Mouse (Mus musculus) intestine, postnatal 0 days (tissue): ENCODE data around the gene Myo1c. TPM values are rescaled to one million over a fixed set of nuclear protein-coding genes. Genes with fewer than 3 reads are reported as not detected.
A peak's percentile ranks its signal among the peaks of the same experiment; 100 is the strongest.

Source experiments
- ATAC-seq: fragments of 200-750 bp; cut with Nextera tagmentation; 2 replicates; pipeline ENCODE4 v1.8.0; 2017; ENCODE audit warnings: mild to moderate bottlenecking, moderate TSS enrichment, moderate library complexity
- H3K27ac ChIP-seq: fragments of 300-500 bp; sonication (generic); 2 replicates; pipeline ENCODE4 v1.5.1; 2014; ENCODE audit warnings: mild to moderate bottlenecking, low read depth, low read length, moderate library complexity
- H3K27me3 ChIP-seq: fragments of 300-500 bp; sonication (generic); replicated peaks from 2 replicates; pipeline ENCODE4 v1.6.1; 2014; ENCODE audit warnings: low read length, mixed read lengths; ENCODE audit not compliant: control insufficient read depth, insufficient read depth
- H3K36me3 ChIP-seq: fragments of 300-500 bp; sonication (generic); 2 replicates; pipeline ENCODE4 v1.6.1; 2014; ENCODE audit warnings: mild to moderate bottlenecking, moderate library complexity; ENCODE audit not compliant: control insufficient read depth, insufficient read depth
- H3K4me1 ChIP-seq: fragments of 300-500 bp; sonication (generic); replicated peaks from 2 replicates; pipeline ENCODE4 v1.6.1; 2014; ENCODE audit warnings: antibody characterized with exemption, low read length, mixed read lengths; ENCODE audit not compliant: control insufficient read depth, insufficient read depth
- H3K4me2 ChIP-seq: fragments of 300-500 bp; sonication (generic); replicated peaks from 2 replicates; pipeline ENCODE4 v1.6.1; 2014; ENCODE audit warnings: low read depth, mild to moderate bottlenecking, moderate library complexity
- H3K4me3 ChIP-seq: fragments of 300-500 bp; sonication (generic); 2 replicates; pipeline ENCODE4 v1.5.1; 2014; ENCODE audit warnings: low read depth, low read length
- H3K9ac ChIP-seq: fragments of 300-500 bp; sonication (generic); 2 replicates; pipeline ENCODE4 v1.6.1; 2014; ENCODE audit warnings: mild to moderate bottlenecking, low read depth, low read length
- H3K9me3 ChIP-seq: fragments of 300-500 bp; sonication (generic); 2 replicates; pipeline ENCODE4 v1.6.1; 2016; ENCODE audit warnings: mixed run types; ENCODE audit not compliant: control insufficient read depth
- CTCF ChIP-seq: sonication (generic); IDR thresholded peaks from 2 replicates; pipeline ENCODE4 v1.5.1; 2016; ENCODE audit warnings: low read depth, mild to moderate bottlenecking, control low read depth, antibody characterized with exemption, moderate library complexity
- WGBS: fragments of 180-500 bp; shearing (Covaris S2); extraction: QIAGEN DNeasy Blood & Tissue Kit; methylation state at CpG from one replicate; pipeline ENCODE4 v1.1.7; 2014; 5-methylcytosine and 5-hydroxymethylcytosine counted together
- polyA plus RNA-seq: library from polyadenylated mRNA; unstranded; fragments of >200 nt; fragmentation: Nextera tagmentation; extraction: Ambion mirVana; gene quantifications from 2 replicates; pipeline ENCODE4 v1.2.1, GENCODE M21; 2015

Myo1c gene
- polyA plus RNA-seq, 1 experiment from 2014 or later = 27.7 TPM

DNA sequence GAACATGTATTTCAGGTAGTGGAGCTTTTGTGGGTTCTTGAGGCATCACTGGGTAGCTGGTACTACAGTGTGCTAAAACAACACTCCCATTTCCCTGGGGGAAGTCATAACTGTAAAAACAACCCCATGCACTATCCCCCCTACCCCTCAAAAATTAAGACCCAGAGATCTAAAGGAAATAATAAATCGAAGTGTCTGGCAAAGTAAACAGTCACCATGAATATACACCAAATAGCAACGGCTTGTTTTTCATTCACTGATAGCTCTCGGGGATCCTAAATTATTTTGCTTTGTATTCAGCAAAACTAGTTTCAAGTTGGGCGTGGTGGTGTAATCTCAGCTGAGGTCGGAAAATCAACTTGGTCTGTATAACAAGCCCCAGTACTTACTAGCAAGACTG is 20.2 kb upstream of the Myo1c start:
- H3K36me3 ChIP-seq = peaks cover 31% of the 10 kb centered on the region
- no peak for ATAC-seq
- TF ChIP-seq CTCF = no peak
- H3K27me3 ChIP-seq = no peaks in the 10 kb centered on the region
- WGBS = 3% methylated on average over 5 of the region's 5 CpGs
- peak overlapping the region; percentile 75 for H3K9ac ChIP-seq
- peak overlapping the region; percentile 66 for H3K27ac ChIP-seq
- no peaks in the 10 kb centered on the region for H3K9me3 ChIP-seq
- H3K4me3 ChIP-seq = peak overlapping the region; percentile 84
- no peaks in the 10 kb centered on the region for H3K4me1 ChIP-seq
- H3K4me2 ChIP-seq = peak overlapping the region; percentile 79

DNA sequence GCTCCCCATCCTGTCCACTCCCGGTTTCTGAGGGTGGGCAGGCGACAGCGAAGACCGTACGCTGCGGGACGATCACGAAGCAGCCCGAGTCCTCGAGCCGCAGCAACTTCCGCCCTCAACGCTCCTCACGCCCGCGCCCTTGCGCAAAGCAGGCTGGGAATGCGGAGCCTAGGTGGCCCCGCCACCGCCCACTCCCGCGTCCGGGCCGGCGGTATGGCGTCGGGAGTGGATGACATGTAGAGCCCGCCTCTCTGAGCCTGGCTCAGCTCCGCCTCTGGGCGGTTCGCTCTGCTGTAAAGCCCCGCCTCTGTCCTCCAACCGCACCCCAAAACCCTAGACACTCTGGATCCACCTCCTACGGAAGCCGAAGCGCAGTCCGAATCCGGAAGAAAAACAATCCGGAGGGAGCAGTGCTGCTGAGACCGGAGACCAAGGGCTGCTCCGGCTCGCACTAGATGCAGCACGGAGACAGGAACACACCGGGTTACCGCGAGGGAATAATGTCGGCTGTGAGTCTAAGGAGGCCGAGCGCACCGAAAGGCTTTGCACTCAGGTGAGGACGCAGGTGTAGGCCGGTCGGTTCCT is 19.6 kb upstream of the Myo1c start, which contains the start of gene Inpp5k:
TSS of gene Inpp5k (plus strand) at position 344 of the 585 bp plus-strand sequence.
- no peaks in the 10 kb centered on the region for H3K27me3 ChIP-seq
- no peaks in the 10 kb centered on the region for H3K4me1 ChIP-seq
- H3K4me3 ChIP-seq = peak within 1 kb of the TSS; percentile 84
- H3K4me2 ChIP-seq = peak within 1 kb of the TSS; percentile 79
- no peak for TF ChIP-seq CTCF
- H3K9me3 ChIP-seq = no peaks in the 10 kb centered on the region
- H3K27ac ChIP-seq = peak within 1 kb of the TSS; percentile 76
- peaks cover 29% of the 10 kb centered on the region for H3K36me3 ChIP-seq
- under 1% methylated on average over 53 of the region's 53 CpGs for WGBS
- ATAC-seq = peak; percentile 98
- peak within 1 kb of the TSS; percentile 75 for H3K9ac ChIP-seq

DNA sequence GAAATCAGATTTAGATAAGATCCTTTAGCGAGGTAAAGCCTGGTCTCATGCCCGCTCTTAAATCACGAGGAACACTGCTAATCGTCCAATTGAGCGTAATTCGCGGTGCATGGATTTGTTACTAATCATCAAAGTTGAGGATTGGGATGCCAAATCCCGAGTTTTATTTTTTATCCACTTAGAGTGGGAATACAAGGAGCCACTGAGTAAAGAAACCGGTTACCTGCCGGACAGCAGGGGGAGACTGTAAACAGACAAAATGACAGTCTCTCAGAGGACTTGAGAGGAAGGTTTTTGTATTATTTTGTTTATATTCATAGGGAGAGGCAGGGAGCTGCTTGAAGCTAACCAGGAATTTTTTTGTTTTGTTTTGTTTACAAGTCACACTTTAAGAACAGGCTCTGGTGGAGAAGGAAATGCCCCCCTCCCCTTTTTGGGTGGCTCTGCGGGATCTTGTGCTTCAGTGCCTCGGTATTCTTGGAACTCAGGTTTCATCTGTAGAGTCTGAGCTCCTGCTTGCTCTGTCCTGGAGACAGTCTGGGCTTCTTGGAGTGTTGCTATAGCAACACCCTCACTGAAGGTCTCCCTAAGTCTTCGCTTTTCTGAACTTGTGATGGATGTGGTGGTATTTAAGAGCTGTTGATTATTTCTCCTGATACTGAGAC is 18.6 kb upstream of the Myo1c start:
- Histone ChIP-seq H3K36me3 (peaks cover 29% of the 10 kb centered on the region), H3K27me3 (no peaks in the 10 kb centered on the region), H3K9ac (peak overlapping the region; percentile 75), H3K4me2 (peak overlapping the region; percentile 79), H3K27ac (peak overlapping the region; percentile 4; the same call in 1 of the 2 replicates), H3K4me1 (no peaks in the 10 kb centered on the region), H3K4me3 (peak overlapping the region; percentile 84), H3K9me3 (no peaks in the 10 kb centered on the region)
- ATAC-seq = no peak
- WGBS = 6% methylated on average over 13 of the region's 13 CpGs
- peak; percentile 71 for TF ChIP-seq CTCF

DNA sequence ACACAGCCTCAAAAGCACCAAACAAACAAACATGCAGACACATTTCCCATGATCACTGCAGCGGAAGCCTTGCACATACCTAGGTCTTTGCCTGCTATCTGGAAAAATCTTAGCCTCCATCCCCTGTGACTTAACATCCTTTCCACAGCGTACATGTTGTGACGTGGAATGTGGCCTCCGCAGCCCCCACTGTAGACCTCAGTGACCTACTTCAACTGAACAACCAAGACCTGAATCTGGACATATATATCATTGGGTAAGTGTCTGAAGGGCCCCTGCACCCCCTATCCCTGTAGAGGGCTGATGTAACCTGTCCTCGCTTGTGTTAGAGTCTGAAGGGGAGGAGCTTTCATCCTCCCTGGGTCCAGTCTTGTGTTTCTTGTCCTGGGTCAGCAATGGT is 17.4 kb upstream of the Myo1c start:
- H3K4me2 ChIP-seq = no peak overlapping the region
- H3K4me3 ChIP-seq = no peak overlapping the region
- no peak overlapping the region for H3K9ac ChIP-seq
- no peaks in the 10 kb centered on the region for H3K4me1 ChIP-seq
- H3K9me3 ChIP-seq = no peaks in the 10 kb centered on the region
- no peak overlapping the region for H3K27ac ChIP-seq
- ATAC-seq = no peak
- WGBS = 95% methylated on average over 5 of the region's 5 CpGs
- no peaks in the 10 kb centered on the region for H3K27me3 ChIP-seq
- TF ChIP-seq CTCF = no peak
- H3K36me3 ChIP-seq = peaks cover 28% of the 10 kb centered on the region; the same call in 1 of the 2 replicates

DNA sequence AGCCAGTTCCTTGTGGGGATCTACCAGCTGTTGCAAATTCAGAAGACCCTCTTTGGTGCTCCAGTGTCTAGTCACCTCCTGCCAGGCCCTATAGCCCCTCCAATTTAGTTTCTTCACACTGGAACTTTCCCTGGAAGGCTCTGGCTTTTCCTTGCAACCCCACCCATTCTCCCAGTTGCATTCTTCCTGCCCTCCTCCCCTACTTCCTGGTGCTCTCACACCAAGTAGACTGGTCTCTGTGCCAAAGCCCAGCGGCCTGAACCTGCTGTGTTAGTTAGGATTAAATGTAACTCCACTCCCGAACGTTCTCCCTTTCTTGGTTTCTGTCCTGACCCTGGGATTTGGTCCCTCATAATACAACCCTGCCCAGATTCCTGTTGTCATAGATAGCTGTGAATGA is 15.5 kb upstream of the Myo1c start:
- H3K27ac ChIP-seq = no peak overlapping the region
- no peaks in the 10 kb centered on the region for H3K27me3 ChIP-seq
- no peak for TF ChIP-seq CTCF
- H3K4me1 ChIP-seq = no peaks in the 10 kb centered on the region
- no peaks in the 10 kb centered on the region for H3K9me3 ChIP-seq
- no peak for ATAC-seq
- H3K4me3 ChIP-seq = no peak overlapping the region
- WGBS = 78% methylated on average over 3 of the region's 3 CpGs
- no peak overlapping the region for H3K4me2 ChIP-seq
- peaks cover 28% of the 10 kb centered on the region; the same call in 1 of the 2 replicates for H3K36me3 ChIP-seq
- no peak overlapping the region for H3K9ac ChIP-seq

DNA sequence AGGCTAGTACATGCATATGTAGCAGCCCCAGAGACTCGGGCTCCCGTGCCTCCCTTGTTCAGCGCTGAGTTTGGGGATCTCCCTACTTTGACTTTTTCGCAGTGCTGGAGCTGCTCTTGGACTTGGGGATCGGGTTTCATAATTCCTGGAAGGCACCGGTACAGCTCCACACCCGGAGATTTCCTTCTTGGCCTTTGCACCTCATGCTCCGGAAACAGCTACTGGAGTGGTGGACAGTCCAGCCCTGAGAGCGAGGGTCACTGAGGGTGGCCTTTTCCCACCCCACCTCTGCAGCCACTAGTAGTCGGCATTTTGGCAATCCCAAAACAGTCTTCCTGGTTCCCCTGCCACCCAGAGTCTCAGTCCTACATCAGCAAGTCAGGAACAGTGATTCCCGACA is 15.0 kb upstream of the Myo1c start:
- Histone ChIP-seq H3K4me1 (no peaks in the 10 kb centered on the region), H3K9me3 (no peaks in the 10 kb centered on the region), H3K36me3 (peaks cover 32% of the 10 kb centered on the region; the same call in 1 of the 2 replicates), H3K27ac (no peak overlapping the region), H3K27me3 (no peaks in the 10 kb centered on the region), H3K9ac (no peak overlapping the region), H3K4me3 (no peak overlapping the region), H3K4me2 (no peak overlapping the region)
- WGBS = 52% methylated on average over 11 of the region's 11 CpGs
- no peak for TF ChIP-seq CTCF
- no peak for ATAC-seq
